Mouse (Mus musculus) layer of hippocampus, postnatal 36 days (tissue): Measurements from ENCODE around the gene 1700016K19Rik. TPM values are rescaled to one million over a fixed set of nuclear protein-coding genes. Genes with fewer than 3 reads are reported as not detected.

Experiments
- DNase-seq, 2 experiments: peaks; one replicate each; pipeline ENCODE4 v3.0.0; 2022
- total RNA-seq, 2 experiments: library from RNA; stranded (reverse); gene quantifications; 2 replicates each; pipeline ENCODE4 v1.2.3; 2021

Gene 1700016K19Rik
- total RNA-seq: 1 to 10 TPM; 1.8 to 2.3 TPM

DNA sequence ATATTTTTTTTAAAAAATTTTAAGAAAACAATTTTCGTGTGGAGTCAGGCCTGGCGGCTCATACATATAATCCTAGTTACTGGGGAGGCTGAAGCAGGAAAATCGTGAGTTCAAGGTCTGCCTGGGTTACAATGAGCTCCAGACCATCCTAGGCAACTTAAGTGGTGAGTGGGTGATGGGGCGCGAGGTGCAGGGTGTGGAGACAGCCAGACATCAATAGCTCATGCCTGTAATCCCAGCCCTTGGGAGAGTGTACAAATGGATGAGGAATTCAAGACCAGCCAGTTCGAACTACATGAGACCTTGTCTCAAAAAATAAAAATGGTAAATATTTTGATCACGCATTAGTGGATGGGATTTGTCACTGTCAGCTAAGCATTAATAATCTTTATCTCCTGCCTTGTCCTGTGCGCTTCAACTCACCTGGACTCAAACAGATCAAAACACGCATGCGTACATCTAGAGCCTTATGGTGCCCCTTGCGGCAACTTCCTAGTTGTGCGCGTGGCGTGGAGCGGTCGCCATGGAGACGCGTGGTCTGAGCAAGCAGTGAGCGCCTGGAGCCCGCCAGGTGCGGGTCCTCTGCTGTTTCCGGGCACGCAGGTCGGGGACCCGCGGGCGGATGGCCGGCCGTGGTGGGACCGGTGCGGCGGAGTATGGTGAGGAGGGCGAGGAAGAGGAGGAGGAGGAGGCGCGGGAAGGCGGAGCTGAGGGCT, at the start of gene 1700016K19Rik:
Gene 1700016K19Rik, plus strand, starts transcription at position 473 of the 716 bp plus-strand sequence.
- peak; percentile 68 to 74 for DNase-seq

DNA sequence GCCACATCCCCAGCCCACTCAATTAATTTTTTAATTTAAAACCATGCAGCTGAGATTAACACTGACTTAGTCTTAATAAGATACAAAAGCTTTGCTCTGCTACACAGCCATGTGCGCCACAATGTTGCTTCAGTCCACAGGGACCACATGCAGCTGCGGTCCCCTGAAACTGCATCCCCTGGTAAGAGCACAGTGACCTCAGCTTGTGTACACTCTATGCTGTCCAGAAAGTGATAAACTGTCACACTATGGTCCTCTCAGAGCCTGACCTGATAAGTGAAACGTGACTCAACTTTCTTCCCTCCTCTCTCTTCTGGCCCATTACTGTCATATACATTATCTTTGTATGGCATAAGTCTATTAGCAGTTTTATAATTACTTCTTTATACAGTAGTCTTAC, 49.3 kb upstream of the 1700016K19Rik start:
- no peak for DNase-seq

DNA sequence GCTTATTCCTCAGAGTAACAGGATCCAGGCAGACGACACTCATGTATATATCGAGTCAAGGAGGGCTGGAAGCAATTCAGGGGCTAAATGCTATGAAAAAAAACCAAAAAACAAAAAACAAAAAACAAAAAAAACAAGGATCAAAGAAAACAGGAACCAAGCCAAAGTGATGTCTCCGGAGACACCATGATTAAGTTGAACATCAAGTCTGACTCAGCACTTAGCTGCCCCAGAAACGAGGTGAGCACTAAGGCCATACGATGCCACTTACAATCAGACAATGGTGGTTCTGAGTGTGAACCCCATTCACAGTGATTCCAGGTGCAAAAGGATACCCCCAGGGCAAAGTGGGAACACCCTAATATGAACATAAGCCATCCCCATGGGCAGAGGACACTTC, 47.8 kb upstream of the 1700016K19Rik start:
- no peak for DNase-seq

DNA sequence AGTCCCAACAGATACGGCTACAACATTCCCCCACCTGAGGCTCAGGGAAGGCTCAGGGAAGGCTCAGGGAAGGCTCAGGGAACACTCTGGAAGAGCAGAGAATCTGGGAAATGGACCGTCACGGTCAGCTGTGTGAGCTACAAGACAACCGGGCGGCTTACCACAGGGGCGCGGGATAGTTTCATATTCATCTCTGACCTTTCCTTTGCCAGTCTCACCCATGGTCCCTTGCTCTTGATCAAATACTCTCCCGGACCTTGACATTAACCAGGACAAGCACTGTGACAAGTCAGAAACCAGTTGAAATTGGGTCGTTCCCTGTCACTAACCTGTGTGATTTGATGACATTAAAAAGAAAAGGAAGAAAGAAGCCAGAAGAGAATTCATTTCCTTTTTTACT, 44.8 kb upstream of the 1700016K19Rik start:
- no peak for DNase-seq

DNA sequence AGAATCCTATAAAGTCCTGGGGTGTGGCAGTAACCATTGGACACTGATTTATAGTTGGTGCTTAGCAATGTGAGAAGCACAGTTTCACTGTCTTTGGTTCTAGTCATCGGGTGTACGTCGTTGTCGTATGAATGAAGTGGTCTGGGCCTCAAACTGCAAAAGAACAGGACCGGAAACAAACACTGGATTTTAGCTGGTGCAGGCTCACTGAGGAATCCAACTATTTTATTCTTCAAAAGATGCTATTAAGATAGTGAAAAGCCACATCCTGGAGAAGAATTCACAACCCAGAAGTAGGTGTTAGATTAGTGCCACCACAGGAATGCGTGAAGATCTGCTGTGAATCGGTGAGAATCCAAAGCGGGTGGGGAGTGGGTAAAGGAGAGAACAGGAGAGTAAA, 43.1 kb upstream of the 1700016K19Rik start:
- DNase-seq: no peak

DNA sequence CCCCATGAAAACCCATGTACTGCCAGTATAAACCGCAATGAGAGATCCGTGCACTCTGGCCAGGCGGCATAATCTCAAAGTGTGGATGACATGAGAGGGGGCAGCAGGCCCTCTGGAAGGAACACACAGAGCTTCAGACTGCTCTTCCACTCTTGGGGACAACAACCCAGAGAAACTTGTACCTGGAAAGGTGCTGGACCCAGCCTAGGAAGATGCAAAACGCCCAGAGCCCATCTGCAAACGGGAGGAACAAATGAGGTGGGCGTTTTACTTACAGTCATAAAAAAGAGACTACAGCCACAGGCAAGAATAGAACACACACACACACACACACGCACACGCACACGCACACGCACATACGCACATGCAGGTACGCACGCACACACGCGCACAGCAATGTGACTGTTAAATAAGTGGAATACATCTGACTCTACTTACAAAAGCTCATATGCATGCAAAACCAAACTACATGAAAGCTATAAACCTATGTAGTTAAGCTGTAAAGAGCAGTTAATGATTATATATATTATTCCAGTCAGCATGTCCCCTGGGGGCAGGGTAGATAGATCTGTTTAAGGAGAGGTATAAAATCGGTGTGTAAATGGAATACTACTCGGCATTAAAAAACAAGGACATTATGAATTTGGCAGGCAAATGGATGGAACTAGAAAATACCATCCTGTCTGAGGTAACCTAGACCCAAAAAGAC, 42.4 kb upstream of the 1700016K19Rik start:
- DNase-seq: no peak

DNA sequence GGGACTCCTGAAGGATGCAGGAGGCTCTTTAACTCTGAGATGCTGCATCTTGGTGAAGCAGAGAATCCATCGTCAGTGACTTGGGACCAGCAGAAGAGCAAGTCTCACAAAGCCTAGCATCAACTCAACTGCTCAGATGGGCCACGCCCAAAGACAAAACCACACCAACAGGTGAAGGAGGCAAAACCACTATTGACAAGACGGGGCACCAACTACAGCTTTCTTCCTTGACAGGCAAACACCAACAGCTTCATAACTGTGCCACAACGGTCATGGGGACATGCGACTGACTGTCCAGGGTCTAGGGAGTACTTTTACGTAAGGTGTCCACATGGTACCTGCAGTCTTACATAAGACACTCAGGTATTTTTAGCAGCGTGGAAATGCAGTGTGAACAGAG, 37.9 kb upstream of the 1700016K19Rik start:
- DNase-seq: no peak

DNA sequence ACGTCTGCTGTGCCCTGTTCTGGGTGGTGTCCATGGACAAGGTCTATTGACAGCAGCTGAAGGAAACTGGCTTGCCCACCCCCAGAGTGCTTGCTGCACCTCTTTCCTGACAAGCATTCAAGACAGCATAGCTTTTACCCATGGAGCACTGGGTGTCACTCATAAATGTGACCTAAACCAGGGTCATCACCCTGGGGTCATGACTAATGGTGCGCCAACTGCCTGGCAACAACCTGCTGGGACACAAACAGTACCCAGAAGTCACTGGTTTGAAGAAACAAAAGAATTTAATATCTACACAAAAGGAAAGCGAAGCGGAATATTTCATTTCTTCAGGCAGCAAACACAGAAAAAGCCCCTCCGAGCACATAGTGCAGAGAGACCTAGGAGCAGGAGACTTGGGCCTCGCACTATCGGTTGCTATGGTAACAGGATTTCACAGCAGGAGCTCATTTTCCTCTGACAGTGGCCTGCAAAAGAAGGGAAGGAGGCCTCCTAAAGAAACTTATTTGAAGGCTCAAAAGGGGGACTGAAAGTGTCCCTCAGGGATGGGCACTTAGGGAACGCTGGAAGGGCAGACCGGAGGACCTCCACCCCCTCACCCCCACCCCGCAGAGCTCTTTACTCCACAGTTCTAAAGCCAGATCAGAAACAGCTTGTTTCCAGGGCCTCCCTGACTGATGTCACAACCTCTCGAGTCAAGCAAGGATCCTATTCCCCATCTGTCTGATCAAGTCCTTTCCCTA, 35.8 kb upstream of the 1700016K19Rik start:
- no peak for DNase-seq

DNA sequence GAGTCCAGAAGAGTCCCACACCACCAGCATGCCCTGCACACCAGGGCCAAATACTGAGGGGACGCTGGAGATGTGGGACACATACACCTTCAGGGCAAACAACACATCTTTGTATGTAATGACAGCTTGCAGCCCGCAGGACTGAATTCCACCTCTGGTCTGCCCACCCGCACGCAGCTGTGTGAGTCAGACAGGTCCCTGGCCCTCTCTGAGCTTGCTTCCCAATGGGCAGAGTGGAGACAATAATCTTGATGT, 35.3 kb upstream of the 1700016K19Rik start:
- no peak for DNase-seq

DNA sequence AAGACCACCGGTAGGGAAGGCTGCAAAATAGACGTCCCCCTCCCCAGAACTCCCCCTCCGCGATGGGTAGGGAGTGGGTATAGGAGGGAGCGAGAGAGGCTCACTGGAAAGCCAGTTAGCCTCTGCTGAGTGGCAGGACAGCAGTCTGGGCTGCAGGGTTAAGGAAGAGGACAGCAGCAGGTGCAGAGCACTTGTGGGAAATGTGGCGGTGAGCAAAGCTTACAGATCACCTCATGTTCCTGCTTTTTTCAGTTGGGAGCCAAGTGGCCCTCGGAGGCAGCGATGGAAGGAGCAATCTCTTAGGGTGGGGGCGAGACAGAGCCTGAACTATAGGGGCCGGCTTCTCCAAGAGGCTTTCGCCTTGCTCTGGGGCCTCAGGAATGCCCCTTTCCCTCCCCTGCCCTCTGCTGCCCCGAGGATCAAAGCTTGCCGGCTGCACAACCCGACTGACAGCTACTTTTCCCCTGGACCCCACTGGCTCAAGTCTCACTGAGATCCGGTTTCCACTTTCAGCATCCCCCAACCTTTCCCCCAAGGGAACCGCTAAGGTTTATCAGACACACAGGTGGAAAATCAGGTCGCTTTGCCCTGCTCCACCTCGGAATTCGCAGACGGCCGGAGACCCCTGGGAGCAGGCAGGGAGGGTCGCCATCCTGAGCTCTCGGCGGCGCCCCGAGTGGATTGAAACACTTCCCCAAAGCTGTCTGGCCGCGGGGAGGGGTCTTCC, 33.9 kb upstream of the 1700016K19Rik start:
- no peak for DNase-seq

DNA sequence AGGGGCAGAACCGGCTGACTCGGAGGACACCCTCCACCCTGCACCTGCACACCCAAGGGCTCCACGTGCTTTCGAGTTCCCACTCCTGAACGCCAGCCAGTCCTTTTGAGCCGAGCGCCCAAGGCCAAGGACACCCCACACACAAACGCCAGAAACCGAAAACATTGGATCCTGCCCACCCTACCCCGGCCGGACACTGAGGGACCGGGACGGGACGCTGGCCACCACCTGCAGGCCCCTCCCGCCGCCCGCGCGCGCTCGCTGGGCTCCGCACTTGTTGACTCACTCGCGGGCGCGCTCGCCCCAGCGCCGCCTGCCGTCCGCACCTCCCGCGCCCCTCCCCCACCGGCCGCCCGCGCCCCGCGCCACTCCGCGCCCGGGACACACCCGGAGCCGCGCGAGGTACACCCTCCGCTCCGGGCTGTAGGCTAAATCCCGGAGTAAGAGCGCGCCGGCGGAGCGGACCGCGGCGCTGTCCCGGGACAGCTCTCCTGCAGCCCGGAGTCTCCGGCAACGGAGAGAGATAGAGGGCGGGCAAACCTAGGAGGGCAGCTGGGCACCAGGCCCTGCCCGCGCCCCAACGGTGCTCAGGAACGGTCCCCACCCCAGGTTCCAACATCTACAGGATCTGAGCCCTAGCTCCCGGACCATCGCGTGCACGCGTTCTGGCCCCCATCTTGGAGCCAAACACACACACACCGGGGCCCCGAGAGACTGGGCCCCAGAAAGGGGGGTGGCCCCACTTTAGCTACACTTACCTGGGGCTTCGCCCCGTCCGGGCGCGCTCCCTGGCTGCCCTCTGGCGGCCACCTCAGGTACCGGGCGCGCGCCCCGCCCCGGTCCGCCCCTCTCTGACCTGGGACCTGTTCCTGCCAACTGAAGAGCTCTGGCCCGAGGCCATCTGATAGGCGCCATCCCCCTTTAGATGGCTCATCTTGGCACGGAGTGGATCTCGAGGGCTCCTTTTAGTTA, 33.0 kb upstream of the 1700016K19Rik start:
- peak; percentile 67 to 68 for DNase-seq

DNA sequence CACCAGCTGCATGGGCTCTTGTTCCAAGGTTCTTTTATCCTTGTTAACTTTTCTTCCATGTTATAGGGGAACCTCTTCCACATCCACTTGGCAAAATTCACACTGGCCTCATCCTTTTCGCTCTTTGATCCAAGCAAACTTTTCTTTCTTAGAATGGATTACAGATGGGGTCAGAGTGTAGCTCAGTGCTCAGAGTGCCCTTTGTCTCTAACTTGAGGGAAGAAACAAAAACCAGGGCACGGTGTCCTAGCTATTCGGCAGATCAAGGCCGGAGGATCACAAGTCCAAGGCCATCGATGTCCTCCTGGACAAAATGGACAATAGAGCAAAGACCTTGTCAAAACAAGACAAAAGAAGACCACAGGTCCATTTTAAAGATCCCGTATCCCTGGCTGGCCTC, 31.0 kb upstream of the 1700016K19Rik start:
- DNase-seq: no peak

DNA sequence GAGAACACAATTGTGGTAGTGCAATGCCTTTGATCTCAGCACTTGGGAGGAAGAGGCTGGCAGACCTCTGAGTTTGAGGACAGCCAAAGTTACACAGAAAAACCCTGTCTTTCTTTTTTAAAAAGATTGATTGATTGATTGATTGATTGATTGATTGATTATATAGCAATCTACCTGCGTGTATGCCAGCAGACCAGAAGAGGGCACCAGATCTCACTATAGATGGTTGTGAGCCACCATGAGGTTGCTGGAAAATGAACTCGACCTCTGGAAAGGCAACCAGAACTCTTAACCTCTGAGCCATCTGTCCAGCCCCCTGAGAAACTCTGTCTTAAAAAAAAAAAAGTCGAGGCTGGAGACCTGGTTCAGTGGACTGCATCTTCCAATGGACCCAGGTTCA, 29.1 kb upstream of the 1700016K19Rik start:
- DNase-seq: no peak

DNA sequence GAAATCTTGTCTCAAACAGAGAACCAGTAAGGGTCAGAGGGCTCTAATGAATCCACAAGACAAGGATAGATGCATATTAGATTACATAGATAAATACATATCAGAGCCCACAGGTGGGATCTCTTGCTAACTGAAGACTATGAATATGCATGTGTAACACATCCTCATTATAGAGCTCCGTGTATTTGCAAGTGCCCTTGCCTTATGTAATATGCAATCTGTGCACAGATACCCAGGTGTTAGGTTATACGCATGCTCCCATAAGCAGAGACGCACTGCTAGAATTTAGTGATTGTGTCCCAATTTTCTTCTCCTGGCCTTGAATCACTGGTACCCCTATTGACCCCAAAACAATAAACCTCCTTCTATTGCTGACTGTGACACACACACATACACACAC, 27.5 kb upstream of the 1700016K19Rik start:
- no peak for DNase-seq

DNA sequence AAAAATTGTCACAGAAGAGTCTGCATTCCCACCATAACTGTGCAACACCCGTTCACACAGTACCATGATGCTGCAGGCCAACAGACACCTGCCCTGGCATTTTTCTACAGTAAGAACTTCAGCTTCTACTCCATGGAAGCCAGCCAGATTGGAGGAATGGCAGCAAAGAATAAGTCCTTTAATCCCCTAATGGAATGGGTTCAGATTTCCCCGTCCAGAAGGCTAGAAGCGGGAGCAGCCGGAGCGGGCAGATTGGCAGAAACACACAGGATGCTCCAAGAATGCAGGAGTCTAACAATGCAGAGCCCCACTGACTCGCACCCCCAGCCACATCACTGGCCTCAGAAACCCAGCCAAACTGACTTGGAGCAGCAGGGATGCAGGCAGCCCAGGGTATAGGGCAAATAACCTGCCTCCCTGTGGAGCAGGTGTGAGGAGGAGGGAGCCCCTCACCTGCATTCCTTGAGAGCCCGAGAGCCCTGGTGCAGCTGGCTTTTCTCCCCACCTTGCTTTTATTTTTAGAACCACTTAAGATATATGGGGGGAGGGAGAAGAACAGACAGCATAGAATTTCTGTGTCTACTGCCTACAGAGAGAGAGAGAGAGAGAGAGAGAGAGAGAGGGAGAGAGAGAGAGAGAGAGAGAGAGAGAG, 26.7 kb upstream of the 1700016K19Rik start:
- no peak for DNase-seq

DNA sequence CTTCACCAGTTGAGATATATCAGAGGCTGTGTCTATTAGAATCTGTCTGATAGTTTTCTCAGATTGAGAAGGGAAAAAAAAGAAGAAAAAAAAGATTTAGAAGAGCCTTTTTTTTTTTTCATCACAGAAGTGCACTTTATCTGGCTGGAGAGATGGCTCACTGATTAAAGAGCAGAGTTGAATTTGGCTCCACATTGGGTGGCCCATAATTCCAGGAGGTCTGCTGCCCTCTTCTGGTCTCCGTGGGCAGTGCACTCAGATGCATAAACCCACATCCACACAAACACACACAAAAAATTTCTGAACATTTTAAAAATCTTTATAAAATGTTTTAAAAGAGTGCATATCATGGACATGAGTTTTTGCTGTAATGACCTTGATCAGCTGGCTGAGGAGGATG, 25.7 kb upstream of the 1700016K19Rik start:
- DNase-seq: no peak

DNA sequence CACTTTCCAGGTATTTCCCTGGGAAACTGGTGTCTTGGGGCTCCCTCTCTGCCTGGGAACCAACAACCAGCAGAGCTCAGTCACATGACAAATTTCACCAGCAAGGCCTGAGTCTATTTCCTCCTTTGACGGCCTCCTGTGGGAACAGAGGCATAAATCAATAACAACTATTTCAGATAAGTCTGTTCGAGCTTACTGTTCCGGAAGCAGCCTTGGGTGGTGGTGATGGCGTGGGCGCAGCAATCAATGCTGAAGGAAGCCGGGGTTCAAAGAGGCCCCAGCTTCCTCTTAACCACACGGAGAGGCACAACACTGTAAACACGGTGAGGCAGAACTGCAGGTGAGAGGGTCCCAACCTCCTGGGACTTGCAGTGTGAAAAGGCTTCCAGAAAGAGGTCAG, 23.0 kb upstream of the 1700016K19Rik start:
- DNase-seq: no peak

DNA sequence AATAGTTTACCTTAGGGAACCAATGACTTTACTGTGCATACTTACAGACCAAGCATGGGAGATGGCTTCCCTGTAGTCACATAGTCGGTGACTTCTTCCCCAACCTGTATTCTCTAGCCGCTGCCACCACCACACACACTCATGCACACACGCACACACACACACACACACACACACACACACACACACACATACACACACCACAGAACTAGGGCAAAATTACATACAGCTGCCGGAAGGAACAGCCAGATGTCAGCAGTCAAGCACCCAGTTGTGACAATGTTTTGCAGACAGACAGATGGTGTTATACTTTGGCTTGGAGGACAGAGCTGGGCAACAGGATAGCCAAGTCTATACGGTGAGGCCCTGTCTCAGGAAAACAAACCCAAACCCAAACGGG, 21.7 kb upstream of the 1700016K19Rik start:
- DNase-seq: no peak

DNA sequence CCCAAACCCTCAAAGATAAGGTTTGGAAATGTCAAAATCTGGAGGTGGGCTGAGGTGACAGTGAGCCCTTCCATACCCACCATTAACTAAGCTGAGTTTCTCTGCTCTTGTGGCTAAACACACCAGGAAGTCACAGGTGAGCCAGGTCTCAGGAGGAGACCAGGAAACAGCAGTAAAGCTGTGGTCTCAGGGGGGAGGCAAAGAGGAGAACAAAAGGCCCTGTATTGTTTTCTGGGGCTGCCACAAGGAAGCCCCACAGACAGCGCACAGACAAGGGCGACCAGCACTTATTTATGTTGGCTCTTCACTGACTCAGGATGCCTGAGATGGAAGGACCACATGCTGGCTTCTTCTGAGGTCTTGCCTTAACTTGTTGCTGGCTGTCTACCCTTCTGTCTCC, 19.3 kb upstream of the 1700016K19Rik start:
- no peak for DNase-seq

DNA sequence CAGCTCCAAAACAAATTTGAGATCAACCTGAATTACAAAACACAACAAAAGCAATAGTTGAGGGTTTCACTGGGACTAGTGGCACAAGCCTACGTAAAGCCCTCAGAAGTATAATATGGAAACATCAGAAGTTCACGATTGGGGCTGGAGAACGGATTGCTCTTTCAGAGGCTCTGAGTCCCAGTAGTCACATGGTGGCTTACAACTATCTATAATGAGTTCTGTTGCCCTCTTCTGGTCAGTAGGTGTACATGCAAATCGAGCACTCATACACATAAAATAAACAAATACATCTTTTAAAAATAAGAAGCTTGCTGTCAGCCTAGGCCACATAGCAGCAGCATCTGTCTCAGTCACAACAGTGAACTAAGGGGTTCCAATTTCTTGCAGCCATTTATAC, 16.5 kb upstream of the 1700016K19Rik start:
- DNase-seq: no peak

DNA sequence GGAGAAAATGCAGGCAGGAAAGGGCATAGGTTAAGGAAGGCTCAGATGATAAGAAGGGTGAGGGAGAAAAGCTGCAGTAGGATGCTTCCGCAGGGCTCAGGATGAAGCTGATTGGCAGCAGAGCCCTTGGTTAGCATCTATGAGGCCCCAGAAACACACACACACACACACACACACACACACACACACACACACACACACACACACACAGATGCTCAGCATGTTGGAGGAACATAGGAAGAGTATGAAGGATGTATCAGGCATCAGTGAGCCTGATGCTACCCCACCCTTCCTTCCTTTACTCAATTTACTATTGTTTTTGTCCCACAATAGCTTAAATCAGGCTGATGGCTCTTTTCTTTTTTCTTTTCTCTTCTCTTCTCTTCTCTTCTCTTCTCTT, 15.1 kb upstream of the 1700016K19Rik start:
- DNase-seq: no peak
